Mouse (Mus musculus) right cerebral cortex, postnatal 14 days (tissue): Measurements from ENCODE around the gene Acer2.

Experiments used
- DNase-seq: peaks from one replicate; pipeline ENCODE4 v3.0.0; 2022

The Acer2 gene

GRCm38 (mm10) chr4:86977272-86977671 is 103.1 kb downstream of the Acer2 start:
- DNase-seq: no peak
